Mouse (Mus musculus): ENCODE data around the gene Rrp12.

Gene Rrp12

GRCm38 (mm10) chr19:41829381-41830105 lies 66.4 kb downstream of the Rrp12 start, which contains the start of gene Frat1:
Gene Frat1, plus strand, starts transcription at chr19:41829970.
- peak; percentile 95 for DNase-seq (ENCODE audit: low read depth, low spot score)

GRCm38 (mm10) chr19:41828941-41829340 lies 67.0 kb downstream of the Rrp12 start:
- no peak for DNase-seq (ENCODE audit: low read depth, low spot score)

- DNase-seq (ENCODE audit: low read depth, low spot score): no peak
These were observed 69.4 kb downstream of the Rrp12 start for GRCm38 (mm10) chr19:41826529-41826928.

- no peak for DNase-seq (ENCODE audit: low read depth, low spot score)
These were observed 71.0 kb downstream of the Rrp12 start for GRCm38 (mm10) chr19:41824950-41825349.

- DNase-seq (ENCODE audit: low read depth, low spot score): no peak
These were observed 73.4 kb downstream of the Rrp12 start for GRCm38 (mm10) chr19:41822589-41822988.

GRCm38 (mm10) chr19:41821436-41821835 lies 74.5 kb downstream of the Rrp12 start:
- DNase-seq (ENCODE audit: low read depth, low spot score): peak; percentile 65

GRCm38 (mm10) chr19:41818749-41819148 lies 77.2 kb downstream of the Rrp12 start:
- DNase-seq (ENCODE audit: low read depth, low spot score): no peak

GRCm38 (mm10) chr19:41817325-41817724 lies 78.6 kb downstream of the Rrp12 start:
- no peak for DNase-seq (ENCODE audit: low read depth, low spot score)

GRCm38 (mm10) chr19:41816915-41817314 lies 79.1 kb downstream of the Rrp12 start:
- DNase-seq (ENCODE audit: low read depth, low spot score): peak; percentile 31

- no peak for DNase-seq (ENCODE audit: low read depth, low spot score)
These were observed 79.6 kb downstream of the Rrp12 start for GRCm38 (mm10) chr19:41816410-41816809.

GRCm38 (mm10) chr19:41813374-41813773 lies 82.6 kb downstream of the Rrp12 start:
- DNase-seq (ENCODE audit: low read depth, low spot score): no peak
